Mouse (Mus musculus): Measurements from ENCODE around the gene Adsl. TPM values are rescaled to one million over a fixed set of nuclear protein-coding genes. Genes with fewer than 3 reads are reported as not detected.
A peak's percentile ranks its signal among the peaks of the same experiment; 100 is the strongest.

Adsl gene
- 74.6 and 82.6 TPM in 2 replicates for polyA plus RNA-seq (2015; fragmentation: Nextera tagmentation; extraction: Ambion mirVana)

DNA sequence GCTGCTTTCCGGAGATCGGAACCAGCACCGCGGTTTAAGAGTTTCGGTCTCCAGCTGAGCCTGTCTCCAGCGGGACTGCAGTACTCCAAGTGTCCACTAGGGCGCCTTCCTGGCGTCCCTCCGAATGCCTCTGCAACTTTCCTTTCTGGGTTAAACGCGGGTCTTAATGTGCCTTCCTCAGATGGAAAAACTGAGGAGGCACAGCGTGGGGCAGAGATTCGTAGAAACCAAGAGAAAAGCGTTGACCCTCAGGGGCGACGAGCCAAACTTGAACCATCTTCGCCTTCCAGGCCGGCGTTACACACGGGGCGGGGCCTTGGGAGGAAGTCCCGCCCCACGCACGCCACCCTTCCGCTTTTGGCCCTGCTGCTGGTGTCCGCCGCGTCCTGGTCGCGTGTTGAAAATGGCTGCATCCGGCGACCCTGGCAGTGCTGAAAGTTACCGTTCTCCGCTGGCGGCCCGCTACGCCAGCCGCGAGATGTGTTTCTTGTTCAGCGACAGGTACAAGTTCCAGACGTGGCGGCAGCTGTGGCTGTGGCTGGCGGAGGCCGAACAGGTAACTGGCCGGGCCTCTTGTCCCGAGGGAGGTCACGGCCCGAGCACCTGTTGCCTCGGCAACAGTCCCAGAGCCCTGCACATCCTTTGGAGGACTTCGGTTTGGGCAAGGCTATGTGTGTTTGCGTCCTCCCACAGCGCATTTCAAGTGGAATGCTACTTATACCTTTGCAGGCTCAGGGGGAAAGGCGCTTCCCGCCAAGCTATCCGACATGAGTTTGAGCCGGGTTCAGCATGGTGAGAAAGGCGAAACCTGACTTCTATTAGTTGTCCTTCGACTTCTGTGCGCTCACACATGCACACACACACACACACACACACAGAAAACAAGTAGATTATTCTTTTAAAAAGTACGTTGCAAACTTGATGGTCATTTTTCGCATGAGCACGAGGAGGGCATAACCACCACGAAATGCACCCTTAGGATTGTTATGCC, at the start of gene Adsl:
Adsl (plus strand) TSS at position 346 of the 991 bp plus-strand sequence.

DNA sequence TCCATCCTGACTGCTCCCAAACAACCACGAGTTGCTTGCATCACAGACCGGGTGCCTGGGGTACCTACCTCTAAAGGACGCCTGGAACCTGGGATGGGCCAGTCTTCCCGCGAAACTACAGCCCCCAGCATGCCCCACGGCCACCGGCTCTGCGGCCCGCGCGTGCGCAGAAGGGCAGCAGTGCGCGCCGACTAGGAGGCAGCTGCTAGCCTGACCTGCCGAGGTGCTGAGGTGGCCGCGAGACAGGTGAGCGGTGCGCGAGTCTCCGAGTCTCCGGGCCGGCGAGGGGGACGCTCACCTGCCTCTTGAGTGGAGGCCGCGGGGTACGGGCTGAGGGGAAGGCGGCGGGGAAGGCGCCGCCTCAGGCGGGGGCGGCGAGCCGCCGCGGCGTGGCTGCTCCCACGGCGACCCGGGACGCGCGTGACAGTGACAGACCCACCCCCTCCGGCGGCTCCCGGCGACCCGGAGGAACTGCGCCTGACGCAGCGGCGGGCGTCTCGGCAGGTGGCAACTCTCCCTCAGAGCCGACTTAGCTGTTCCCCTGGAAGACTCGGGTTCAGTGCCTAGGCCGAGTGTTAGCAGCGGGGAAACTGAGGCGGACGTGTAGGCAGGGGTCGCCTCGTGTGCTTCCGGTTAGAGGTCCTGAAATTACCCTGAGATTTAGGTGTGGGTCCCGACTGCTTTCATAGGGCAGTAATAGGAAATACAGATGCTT, 29.5 kb downstream of the Adsl start, which contains the start of gene Sgsm3:
Sgsm3 (plus strand) TSS at position 146 of the 715 bp plus-strand sequence.

Small RNA genes within 50 kb of the gene (microRNA-seq; reads per million reads assigned to microRNA genes)
- gene Mir5113 (ENCODE audit: borderline replicate concordance, insufficient number of aligned reads), result 12.3 reads per million, percentile 17 among the genes with 10 or more reads in this experiment

Other genes starting within 250 kb of the Adsl start
- 12.4 and 15.2 TPM in 2 replicates for gene Tnrc6b, start 237.2 kb upstream of the Adsl start, polyA plus RNA-seq (2015; fragmentation: Nextera tagmentation; extraction: Ambion mirVana)
- gene Sgsm3, start 29.3 kb downstream of the Adsl start, polyA plus RNA-seq (2015; fragmentation: Nextera tagmentation; extraction: Ambion mirVana), result 14.1 and 15.4 TPM in 2 replicates
- gene Mrtfa, start 242.3 kb downstream of the Adsl start, polyA plus RNA-seq (2015; fragmentation: Nextera tagmentation; extraction: Ambion mirVana), result 16.9 TPM in 2 replicates